ENCODE assay signal across 8 mouse cellular contexts in genomic region chr12:111134791-111135733, GRCm38 (mm10). TPM values are rescaled to one million over a fixed set of nuclear protein-coding genes. Genes with fewer than 3 reads are reported as not detected.
A peak's percentile ranks its signal among the peaks of the same experiment; 100 is the strongest.
DNase-seq lines count a peak whose midpoint lies in the region; ATAC-seq lines count a peak whose summit lies in the region.

No protein-coding gene starts in this region.

- no peak for ATAC-seq in forebrain, embryonic 11.5 days (replicated peaks; ENCODE audit: low FRiP score)
- peak; percentile 69 for ATAC-seq in hindbrain, embryonic 15.5 days (ENCODE audit: low FRiP score, low read depth)

- peaks cover 12% of the 10 kb centered on the region for H3K9me3 ChIP-seq in forebrain, embryonic 10.5 days
- H3K9me3 ChIP-seq in forebrain, embryonic 11.5 days (ENCODE audit: control insufficient read depth, low read length) = no peaks in the 10 kb centered on the region
- no peaks in the 10 kb centered on the region for H3K9me3 ChIP-seq in hindbrain, embryonic 15.5 days

- no peak overlapping the region for H3K4me2 ChIP-seq in forebrain, embryonic 11.5 days (ENCODE audit: low read depth, low read length, severe bottlenecking)
- no peak overlapping the region for H3K4me2 ChIP-seq in hindbrain, embryonic 15.5 days

- DNase-seq in forebrain, embryonic 10.5 days (ENCODE audit: extremely low spot score, low spot score) = no peak
- no peak for DNase-seq in forebrain, embryonic 11.5 days (ENCODE audit: low spot score)
- peak; percentile 16 for DNase-seq in right cerebral cortex, postnatal 4 days
- no peak for DNase-seq in right cerebral cortex, postnatal 25 days
- peak; percentile 51 for DNase-seq in lung, postnatal 36 days
- DNase-seq in natural killer cell, adult 2 months (ENCODE audit: low spot score in 2 of 2) = no peak
- no peak for DNase-seq in embryo, embryonic 10.5 days (ENCODE audit: low spot score)

- peak overlapping the region; percentile 44; the same call in 1 of the 2 replicates for H3K27ac ChIP-seq in forebrain, embryonic 10.5 days
- no peak overlapping the region for H3K27ac ChIP-seq in forebrain, embryonic 11.5 days (ENCODE audit: low read depth, low read length)
- H3K27ac ChIP-seq in hindbrain, embryonic 15.5 days (replicated peaks) = peak overlapping the region; percentile 64

- no peak overlapping the region for H3K9ac ChIP-seq in forebrain, embryonic 11.5 days (ENCODE audit: low read length)
- no peak overlapping the region for H3K9ac ChIP-seq in hindbrain, embryonic 15.5 days

- WGBS in forebrain, embryonic 10.5 days = 81% methylated on average over 19 of the region's 19 CpGs
- WGBS in forebrain, embryonic 11.5 days = 75% methylated on average over 19 of the region's 19 CpGs
- WGBS in hindbrain, embryonic 15.5 days = 63% methylated on average over 19 of the region's 19 CpGs

- peaks cover 7% of the 10 kb centered on the region for H3K4me1 ChIP-seq in forebrain, embryonic 10.5 days
- no peaks in the 10 kb centered on the region for H3K4me1 ChIP-seq in forebrain, embryonic 11.5 days (replicated peaks; ENCODE audit: control insufficient read depth, insufficient read depth, low read length)
- 0 out of 2 replicates have a peak, but pooled peaks cover 3% of the 10 kb centered on the region for H3K4me1 ChIP-seq in hindbrain, embryonic 15.5 days (replicated peaks)

- H3K4me3 ChIP-seq in forebrain, embryonic 10.5 days = no peak overlapping the region
- H3K4me3 ChIP-seq in forebrain, embryonic 11.5 days (ENCODE audit: low read depth, low read length) = no peak overlapping the region
- no peak overlapping the region for H3K4me3 ChIP-seq in hindbrain, embryonic 15.5 days

- H3K27me3 ChIP-seq in forebrain, embryonic 10.5 days (ENCODE audit: poor library complexity, severe bottlenecking) = no peaks in the 10 kb centered on the region
- H3K27me3 ChIP-seq in forebrain, embryonic 11.5 days (ENCODE audit: control insufficient read depth, insufficient read depth, low read length) = no peaks in the 10 kb centered on the region
- H3K27me3 ChIP-seq in hindbrain, embryonic 15.5 days = no peaks in the 10 kb centered on the region

- H3K36me3 ChIP-seq in forebrain, embryonic 10.5 days (replicated peaks) = no peaks in the 10 kb centered on the region
- no peaks in the 10 kb centered on the region for H3K36me3 ChIP-seq in forebrain, embryonic 11.5 days (ENCODE audit: control insufficient read depth, insufficient read depth, low read length)
- no peaks in the 10 kb centered on the region for H3K36me3 ChIP-seq in hindbrain, embryonic 15.5 days

RNA-seq across cellular contexts. Expression of gene Traf3, which starts 31.1 kb away (rescaled TPM):
- 13.1 and 16.9 TPM in 2 replicates for polyA plus RNA-seq in forebrain, embryonic 10.5 days (2016; fragmentation: Nextera tagmentation; extraction: Ambion mirVana)
- 19.4 and 22.9 TPM in 2 replicates for polyA plus RNA-seq in forebrain, embryonic 11.5 days (2014; fragmentation: Nextera tagmentation; extraction: Ambion mirVana)
- polyA plus RNA-seq in hindbrain, embryonic 15.5 days (2015; fragmentation: Nextera tagmentation; extraction: Ambion mirVana) = 18.6 and 18.7 TPM in 2 replicates

RNA-seq across cellular contexts. Expression of gene 4930595D18Rik, which starts 49.2 kb away (rescaled TPM):
- not detected in 2 replicates for polyA plus RNA-seq in forebrain, embryonic 10.5 days (2016; fragmentation: Nextera tagmentation; extraction: Ambion mirVana)
- not detected in 2 replicates for polyA plus RNA-seq in forebrain, embryonic 11.5 days (2014; fragmentation: Nextera tagmentation; extraction: Ambion mirVana)
- polyA plus RNA-seq in hindbrain, embryonic 15.5 days (2015; fragmentation: Nextera tagmentation; extraction: Ambion mirVana) = not detected in 2 replicates

Comparison
In these comparisons a context has a peak if more than half of its experiments do, and no peak if none do; other contexts are left out.
1. DNase-seq: peak in right cerebral cortex, postnatal 4 days (single experiment) and lung, postnatal 36 days (single experiment); none in forebrain, embryonic 10.5 days (single experiment), forebrain, embryonic 11.5 days (single experiment), right cerebral cortex, postnatal 25 days (single experiment), natural killer cell, adult 2 months (0 of 2) and embryo, embryonic 10.5 days (single experiment).